Mouse (Mus musculus): ENCODE data around the gene Zdhhc8. TPM values are rescaled to one million over a fixed set of nuclear protein-coding genes. Genes with fewer than 3 reads are reported as not detected.

Gene Zdhhc8
- polyA plus RNA-seq, 1 experiment from 2014 or later: 17.3 TPM

- Histone ChIP-seq H3K9me3 (replicated peaks; ENCODE audit: control insufficient read depth, low read length) (no peaks in the 10 kb centered on the region), H3K4me1 (ENCODE audit: control insufficient read depth, insufficient read depth, low read length) (peaks cover 11% of the 10 kb centered on the region), H3K36me3 (ENCODE audit: control insufficient read depth, insufficient read depth, low read length) (no peaks in the 10 kb centered on the region), H3K9ac (ENCODE audit: low read depth, low read length) (no peak overlapping the region), H3K27ac (ENCODE audit: low read depth, low read length) (no peak overlapping the region), H3K4me2 (no peak overlapping the region), H3K4me3 (ENCODE audit: low read depth, low read length) (no peak overlapping the region), H3K27me3 (ENCODE audit: control insufficient read depth, insufficient read depth, low read length) (peaks cover 9% of the 10 kb centered on the region)
- no peak for ATAC-seq (replicated peaks; ENCODE audit: insufficient number of reproducible peaks, low FRiP score, low TSS enrichment)
- WGBS (ENCODE audit: insufficient replicate concordance): 48% methylated on average over 10 of the region's 10 CpGs
Observed at GRCm38 (mm10) chr16:18181398-18181797, 53.5 kb downstream of the Zdhhc8 start.

GRCm38 (mm10) chr16:18179591-18179990, 55.3 kb downstream of the Zdhhc8 start:
- H3K9me3 ChIP-seq (replicated peaks; ENCODE audit: control insufficient read depth, low read length): no peaks in the 10 kb centered on the region
- no peak for ATAC-seq (replicated peaks; ENCODE audit: insufficient number of reproducible peaks, low FRiP score, low TSS enrichment)
- peaks cover 9% of the 10 kb centered on the region for H3K27me3 ChIP-seq (ENCODE audit: control insufficient read depth, insufficient read depth, low read length)
- H3K4me2 ChIP-seq: no peak overlapping the region
- H3K4me1 ChIP-seq (ENCODE audit: control insufficient read depth, insufficient read depth, low read length): peaks cover 9% of the 10 kb centered on the region; the same call in 1 of the 2 replicates
- H3K4me3 ChIP-seq (ENCODE audit: low read depth, low read length): no peak overlapping the region
- no peaks in the 10 kb centered on the region for H3K36me3 ChIP-seq (ENCODE audit: control insufficient read depth, insufficient read depth, low read length)
- no peak overlapping the region for H3K27ac ChIP-seq (ENCODE audit: low read depth, low read length)
- H3K9ac ChIP-seq (ENCODE audit: low read depth, low read length): no peak overlapping the region
- WGBS (ENCODE audit: insufficient replicate concordance): 58% methylated on average over 2 of the region's 2 CpGs

- no peaks in the 10 kb centered on the region for H3K36me3 ChIP-seq (ENCODE audit: control insufficient read depth, insufficient read depth, low read length)
- H3K27ac ChIP-seq (ENCODE audit: low read depth, low read length): no peak overlapping the region
- ATAC-seq (replicated peaks; ENCODE audit: insufficient number of reproducible peaks, low FRiP score, low TSS enrichment): no peak
- H3K4me1 ChIP-seq (ENCODE audit: control insufficient read depth, insufficient read depth, low read length): peaks cover 3% of the 10 kb centered on the region; the same call in 1 of the 2 replicates
- peaks cover 9% of the 10 kb centered on the region for H3K27me3 ChIP-seq (ENCODE audit: control insufficient read depth, insufficient read depth, low read length)
- H3K4me2 ChIP-seq: no peak overlapping the region
- WGBS (ENCODE audit: insufficient replicate concordance): 83% methylated on average over 4 of the region's 4 CpGs
- H3K4me3 ChIP-seq (ENCODE audit: low read depth, low read length): no peak overlapping the region
- H3K9me3 ChIP-seq (replicated peaks; ENCODE audit: control insufficient read depth, low read length): no peaks in the 10 kb centered on the region
- H3K9ac ChIP-seq (ENCODE audit: low read depth, low read length): no peak overlapping the region
Observed at GRCm38 (mm10) chr16:18176758-18177157, 58.2 kb downstream of the Zdhhc8 start.

- 34% methylated on average over 6 of the region's 6 CpGs for WGBS (ENCODE audit: insufficient replicate concordance)
- Histone ChIP-seq H3K4me3 (ENCODE audit: low read depth, low read length) (no peak overlapping the region), H3K4me2 (no peak overlapping the region), H3K27me3 (ENCODE audit: control insufficient read depth, insufficient read depth, low read length) (peaks cover 6% of the 10 kb centered on the region), H3K36me3 (ENCODE audit: control insufficient read depth, insufficient read depth, low read length) (no peaks in the 10 kb centered on the region), H3K27ac (ENCODE audit: low read depth, low read length) (no peak overlapping the region), H3K9ac (ENCODE audit: low read depth, low read length) (no peak overlapping the region), H3K9me3 (replicated peaks; ENCODE audit: control insufficient read depth, low read length) (no peaks in the 10 kb centered on the region), H3K4me1 (ENCODE audit: control insufficient read depth, insufficient read depth, low read length) (no peaks in the 10 kb centered on the region)
- ATAC-seq (replicated peaks; ENCODE audit: insufficient number of reproducible peaks, low FRiP score, low TSS enrichment): no peak
Observed at GRCm38 (mm10) chr16:18175817-18176541, 59.0 kb downstream of the Zdhhc8 start.

DNA sequence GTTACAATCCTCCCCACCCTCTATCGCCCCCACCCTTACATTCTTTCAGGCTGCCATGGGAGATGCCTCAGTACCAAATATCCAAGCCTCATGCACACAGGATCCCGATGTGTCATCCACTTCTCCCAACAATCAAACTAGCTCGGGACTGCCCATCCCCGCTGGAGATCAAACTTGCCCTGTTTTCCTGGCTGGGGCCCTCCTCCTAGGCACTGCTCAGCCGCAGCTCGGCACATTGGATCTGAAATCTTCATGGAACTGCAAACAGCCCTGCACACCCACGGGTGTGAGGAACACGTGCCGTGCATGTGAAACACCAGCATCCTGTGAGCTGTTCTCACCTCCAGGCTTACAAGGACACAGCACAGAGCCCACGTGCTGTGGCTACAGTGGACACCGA, 61.1 kb downstream of the Zdhhc8 start:
- H3K9me3 ChIP-seq (replicated peaks; ENCODE audit: control insufficient read depth, low read length): no peaks in the 10 kb centered on the region
- H3K9ac ChIP-seq (ENCODE audit: low read depth, low read length): no peak overlapping the region
- H3K4me2 ChIP-seq: no peak overlapping the region
- H3K4me1 ChIP-seq (ENCODE audit: control insufficient read depth, insufficient read depth, low read length): no peaks in the 10 kb centered on the region
- H3K27ac ChIP-seq (ENCODE audit: low read depth, low read length): no peak overlapping the region
- WGBS (ENCODE audit: insufficient replicate concordance): 60% methylated on average over 11 of the region's 11 CpGs
- peaks cover 8% of the 10 kb centered on the region for H3K27me3 ChIP-seq (ENCODE audit: control insufficient read depth, insufficient read depth, low read length)
- ATAC-seq (replicated peaks; ENCODE audit: insufficient number of reproducible peaks, low FRiP score, low TSS enrichment): no peak
- H3K36me3 ChIP-seq (ENCODE audit: control insufficient read depth, insufficient read depth, low read length): no peaks in the 10 kb centered on the region
- H3K4me3 ChIP-seq (ENCODE audit: low read depth, low read length): no peak overlapping the region

DNA sequence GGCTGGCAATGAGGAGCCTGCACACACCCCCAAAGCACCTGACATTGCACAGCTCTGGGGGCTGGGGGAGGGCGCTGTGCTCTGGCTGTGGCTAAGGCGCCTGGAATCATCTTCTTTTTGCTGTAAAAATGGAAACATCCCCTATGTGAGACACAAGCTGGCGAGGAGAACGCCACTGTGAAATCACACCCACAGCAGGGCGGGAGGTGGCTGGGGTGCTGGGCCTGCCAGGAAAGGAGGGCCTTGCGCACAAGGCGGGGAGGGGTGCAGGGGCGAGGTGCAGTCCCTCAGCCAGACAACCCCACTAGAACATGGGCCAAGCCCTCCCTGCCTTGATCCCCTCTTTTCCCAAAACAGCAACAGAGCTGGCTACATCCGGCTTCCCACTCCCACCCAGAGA, 61.7 kb downstream of the Zdhhc8 start:
- Histone ChIP-seq H3K4me3 (ENCODE audit: low read depth, low read length) (no peak overlapping the region), H3K27ac (ENCODE audit: low read depth, low read length) (no peak overlapping the region), H3K4me2 (no peak overlapping the region), H3K27me3 (ENCODE audit: control insufficient read depth, insufficient read depth, low read length) (peaks cover 3% of the 10 kb centered on the region), H3K36me3 (ENCODE audit: control insufficient read depth, insufficient read depth, low read length) (no peaks in the 10 kb centered on the region), H3K9me3 (replicated peaks; ENCODE audit: control insufficient read depth, low read length) (no peaks in the 10 kb centered on the region), H3K9ac (ENCODE audit: low read depth, low read length) (no peak overlapping the region), H3K4me1 (ENCODE audit: control insufficient read depth, insufficient read depth, low read length) (no peaks in the 10 kb centered on the region)
- WGBS (ENCODE audit: insufficient replicate concordance): 68% methylated on average over 9 of the region's 9 CpGs
- ATAC-seq (replicated peaks; ENCODE audit: insufficient number of reproducible peaks, low FRiP score, low TSS enrichment): no peak

GRCm38 (mm10) chr16:18172266-18172855, 62.6 kb downstream of the Zdhhc8 start:
- WGBS (ENCODE audit: insufficient replicate concordance): 11% methylated on average over 7 of the region's 7 CpGs
- no peaks in the 10 kb centered on the region for H3K9me3 ChIP-seq (replicated peaks; ENCODE audit: control insufficient read depth, low read length)
- ATAC-seq (replicated peaks; ENCODE audit: insufficient number of reproducible peaks, low FRiP score, low TSS enrichment): no peak

More at GRCm38 (mm10) chr16:18172266-18172855, 62.6 kb downstream of the Zdhhc8 start:
- Histone ChIP-seq H3K27ac (ENCODE audit: low read depth, low read length) (no peak overlapping the region), H3K36me3 (ENCODE audit: control insufficient read depth, insufficient read depth, low read length) (no peaks in the 10 kb centered on the region), H3K9ac (ENCODE audit: low read depth, low read length) (no peak overlapping the region), H3K27me3 (ENCODE audit: control insufficient read depth, insufficient read depth, low read length) (peaks cover 2% of the 10 kb centered on the region; the same call in 1 of the 2 replicates), H3K4me2 (no peak overlapping the region), H3K4me3 (ENCODE audit: low read depth, low read length) (no peak overlapping the region), H3K4me1 (ENCODE audit: control insufficient read depth, insufficient read depth, low read length) (no peaks in the 10 kb centered on the region)

All from heart, embryonic 11.5 days (tissue).